Mouse (Mus musculus): ENCODE data around the gene Srpk2. TPM values are rescaled to one million over a fixed set of nuclear protein-coding genes. Genes with fewer than 3 reads are reported as not detected.

Srpk2 gene
- polyA plus RNA-seq, 1 experiment = 71.2 TPM

DNA sequence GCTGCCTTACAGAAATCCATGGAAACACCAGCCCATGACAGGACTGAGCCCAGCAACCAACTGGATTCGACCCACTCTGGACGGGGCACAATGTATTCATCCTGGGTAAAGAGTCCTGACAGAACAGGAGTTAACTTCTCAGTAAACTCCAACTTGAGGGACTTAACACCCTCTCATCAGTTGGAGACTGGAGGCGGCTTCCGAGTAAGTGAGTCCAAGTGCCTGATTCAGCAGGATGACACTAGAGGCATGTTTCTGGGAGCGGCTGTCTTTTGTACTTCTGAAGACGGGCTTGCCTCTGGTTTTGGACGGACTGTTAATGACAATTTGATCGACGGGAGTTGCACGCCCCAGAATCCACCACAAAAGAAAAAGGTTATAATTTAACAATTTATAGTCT, 186.5 kb downstream of the Srpk2 start:
- H3K4me1 ChIP-seq (ENCODE audit: control insufficient read depth, insufficient read depth, low read length) = peaks cover 2% of the 10 kb centered on the region
- no peaks in the 10 kb centered on the region for H3K9me3 ChIP-seq (replicated peaks; ENCODE audit: control insufficient read depth, insufficient read depth, low read length, poor library complexity, severe bottlenecking)
- H3K4me3 ChIP-seq (ENCODE audit: low read depth, low read length) = no peak overlapping the region
- no peak overlapping the region for H3K9ac ChIP-seq (ENCODE audit: low read depth, poor library complexity, severe bottlenecking)
- no peaks in the 10 kb centered on the region for H3K27me3 ChIP-seq (ENCODE audit: control insufficient read depth, insufficient read depth, low read length, poor library complexity, severe bottlenecking)
- H3K27ac ChIP-seq (ENCODE audit: insufficient read depth, low read length) = no peak overlapping the region
- no peak for TF ChIP-seq EP300 (IDR thresholded peaks at IDR 0.05; ENCODE audit: insufficient read depth, low read depth, low read length)
- TF ChIP-seq POLR2A (IDR thresholded peaks at IDR 0.05; ENCODE audit: insufficient read depth, low read length) = no peak
- TF ChIP-seq CTCF (IDR thresholded peaks at IDR 0.05; ENCODE audit: low read depth, low read length) = no peak
- peaks cover 22% of the 10 kb centered on the region for H3K36me3 ChIP-seq (ENCODE audit: control insufficient read depth, insufficient read depth, low read length, poor library complexity, severe bottlenecking)

GRCm38 (mm10) chr5:23496933-23497332, 187.5 kb downstream of the Srpk2 start:
- no peak overlapping the region for H3K9ac ChIP-seq (ENCODE audit: low read depth, poor library complexity, severe bottlenecking)
- TF ChIP-seq EP300 (IDR thresholded peaks at IDR 0.05; ENCODE audit: insufficient read depth, low read depth, low read length) (no peak), POLR2A (IDR thresholded peaks at IDR 0.05; ENCODE audit: insufficient read depth, low read length) (no peak), CTCF (IDR thresholded peaks at IDR 0.05; ENCODE audit: low read depth, low read length) (no peak)
- H3K9me3 ChIP-seq (replicated peaks; ENCODE audit: control insufficient read depth, insufficient read depth, low read length, poor library complexity, severe bottlenecking) = no peaks in the 10 kb centered on the region
- no peaks in the 10 kb centered on the region for H3K27me3 ChIP-seq (ENCODE audit: control insufficient read depth, insufficient read depth, low read length, poor library complexity, severe bottlenecking)
- no peak overlapping the region for H3K4me3 ChIP-seq (ENCODE audit: low read depth, low read length)
- no peak overlapping the region for H3K27ac ChIP-seq (ENCODE audit: insufficient read depth, low read length)
- H3K4me1 ChIP-seq (ENCODE audit: control insufficient read depth, insufficient read depth, low read length) = peaks cover 2% of the 10 kb centered on the region
- H3K36me3 ChIP-seq (ENCODE audit: control insufficient read depth, insufficient read depth, low read length, poor library complexity, severe bottlenecking) = peaks cover 26% of the 10 kb centered on the region

DNA sequence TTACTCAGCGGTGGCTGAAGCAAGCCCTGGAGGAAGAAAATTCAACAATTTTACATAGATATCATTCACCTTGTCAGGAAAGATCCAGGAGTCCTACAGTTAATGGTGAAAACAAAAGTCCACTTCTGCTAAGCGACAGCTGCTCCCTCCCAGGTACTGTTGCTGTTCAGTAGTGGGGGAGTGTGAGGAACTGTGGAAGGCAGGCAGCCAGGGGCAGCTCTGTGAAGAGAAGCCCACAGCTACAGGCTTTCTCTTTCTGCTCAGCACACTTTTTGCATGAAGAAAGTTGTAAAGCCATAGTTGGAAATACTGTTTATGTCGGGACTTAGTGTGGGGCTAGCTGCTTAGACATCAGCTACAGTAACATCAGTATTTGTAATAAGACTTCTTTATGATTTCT, 188.0 kb downstream of the Srpk2 start:
- H3K9ac ChIP-seq (ENCODE audit: low read depth, poor library complexity, severe bottlenecking) = no peak overlapping the region
- H3K9me3 ChIP-seq (replicated peaks; ENCODE audit: control insufficient read depth, insufficient read depth, low read length, poor library complexity, severe bottlenecking) = no peaks in the 10 kb centered on the region
- H3K27me3 ChIP-seq (ENCODE audit: control insufficient read depth, insufficient read depth, low read length, poor library complexity, severe bottlenecking) = no peaks in the 10 kb centered on the region
- H3K27ac ChIP-seq (ENCODE audit: insufficient read depth, low read length) = no peak overlapping the region
- H3K4me1 ChIP-seq (ENCODE audit: control insufficient read depth, insufficient read depth, low read length) = peaks cover 2% of the 10 kb centered on the region
- H3K4me3 ChIP-seq (ENCODE audit: low read depth, low read length) = no peak overlapping the region
- TF ChIP-seq POLR2A (IDR thresholded peaks at IDR 0.05; ENCODE audit: insufficient read depth, low read length) (no peak), EP300 (IDR thresholded peaks at IDR 0.05; ENCODE audit: insufficient read depth, low read depth, low read length) (no peak), CTCF (IDR thresholded peaks at IDR 0.05; ENCODE audit: low read depth, low read length) (no peak)
- H3K36me3 ChIP-seq (ENCODE audit: control insufficient read depth, insufficient read depth, low read length, poor library complexity, severe bottlenecking) = peaks cover 25% of the 10 kb centered on the region

DNA sequence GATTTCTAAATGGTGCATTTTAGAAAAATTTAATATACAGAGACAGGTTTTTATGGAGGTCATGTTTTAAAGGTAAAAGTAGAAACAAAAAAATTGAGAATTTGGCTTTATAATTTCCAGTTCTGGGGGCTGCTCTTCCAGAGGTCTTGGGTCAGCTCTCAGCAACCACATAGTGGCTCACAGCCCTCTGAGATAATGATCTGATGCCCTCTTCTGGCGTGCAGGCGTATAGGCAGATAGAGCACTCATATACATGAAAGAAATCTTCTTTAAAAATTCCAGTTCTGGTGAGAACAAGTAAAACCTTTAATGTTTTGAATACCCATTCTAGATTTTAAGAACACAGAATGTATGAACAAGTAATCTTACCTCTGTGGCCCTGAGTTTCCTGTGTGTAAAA, 193.6 kb downstream of the Srpk2 start:
- no peaks in the 10 kb centered on the region for H3K27me3 ChIP-seq (ENCODE audit: control insufficient read depth, insufficient read depth, low read length, poor library complexity, severe bottlenecking)
- no peak overlapping the region for H3K27ac ChIP-seq (ENCODE audit: insufficient read depth, low read length)
- no peaks in the 10 kb centered on the region for H3K4me1 ChIP-seq (ENCODE audit: control insufficient read depth, insufficient read depth, low read length)
- peak; percentile 40 for TF ChIP-seq CTCF (IDR thresholded peaks at IDR 0.05; ENCODE audit: low read depth, low read length)
- no peak for TF ChIP-seq POLR2A (IDR thresholded peaks at IDR 0.05; ENCODE audit: insufficient read depth, low read length)
- H3K36me3 ChIP-seq (ENCODE audit: control insufficient read depth, insufficient read depth, low read length, poor library complexity, severe bottlenecking) = peaks cover 10% of the 10 kb centered on the region
- H3K4me3 ChIP-seq (ENCODE audit: low read depth, low read length) = no peak overlapping the region
- no peak overlapping the region for H3K9ac ChIP-seq (ENCODE audit: low read depth, poor library complexity, severe bottlenecking)
- H3K9me3 ChIP-seq (replicated peaks; ENCODE audit: control insufficient read depth, insufficient read depth, low read length, poor library complexity, severe bottlenecking) = no peaks in the 10 kb centered on the region

DNA sequence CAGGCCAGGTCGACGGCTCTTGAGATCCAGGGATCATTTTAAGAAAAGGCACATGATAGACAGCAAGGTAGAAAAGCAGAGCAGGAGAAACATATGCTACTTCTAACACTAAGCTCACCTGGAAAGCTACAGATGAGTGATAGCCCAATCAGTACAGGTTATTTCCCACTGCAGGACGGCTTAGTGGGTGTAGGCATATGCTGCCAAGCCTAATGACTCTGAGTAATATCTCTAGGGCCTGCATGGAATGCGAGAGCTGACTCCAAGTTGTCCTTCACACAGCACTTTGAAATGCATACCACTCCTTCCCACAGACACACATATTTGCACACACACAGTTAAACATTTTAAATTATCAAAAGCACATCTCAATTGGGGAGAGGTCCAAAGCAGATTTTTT, 195.2 kb downstream of the Srpk2 start:
- TF ChIP-seq POLR2A (IDR thresholded peaks at IDR 0.05; ENCODE audit: insufficient read depth, low read length) (no peak), EP300 (IDR thresholded peaks at IDR 0.05; ENCODE audit: insufficient read depth, low read depth, low read length) (no peak), CTCF (IDR thresholded peaks at IDR 0.05; ENCODE audit: low read depth, low read length) (no peak)
- Histone ChIP-seq H3K36me3 (ENCODE audit: control insufficient read depth, insufficient read depth, low read length, poor library complexity, severe bottlenecking) (peaks cover 13% of the 10 kb centered on the region), H3K27me3 (ENCODE audit: control insufficient read depth, insufficient read depth, low read length, poor library complexity, severe bottlenecking) (no peaks in the 10 kb centered on the region), H3K9ac (ENCODE audit: low read depth, poor library complexity, severe bottlenecking) (no peak overlapping the region), H3K4me1 (ENCODE audit: control insufficient read depth, insufficient read depth, low read length) (no peaks in the 10 kb centered on the region), H3K4me3 (ENCODE audit: low read depth, low read length) (no peak overlapping the region), H3K27ac (ENCODE audit: insufficient read depth, low read length) (no peak overlapping the region), H3K9me3 (replicated peaks; ENCODE audit: control insufficient read depth, insufficient read depth, low read length, poor library complexity, severe bottlenecking) (no peaks in the 10 kb centered on the region)

GRCm38 (mm10) chr5:23483811-23484210, 200.6 kb downstream of the Srpk2 start:
- Histone ChIP-seq H3K9me3 (replicated peaks; ENCODE audit: control insufficient read depth, insufficient read depth, low read length, poor library complexity, severe bottlenecking) (no peaks in the 10 kb centered on the region), H3K27ac (ENCODE audit: insufficient read depth, low read length) (no peak overlapping the region), H3K9ac (ENCODE audit: low read depth, poor library complexity, severe bottlenecking) (no peak overlapping the region), H3K4me3 (ENCODE audit: low read depth, low read length) (no peak overlapping the region), H3K4me1 (ENCODE audit: control insufficient read depth, insufficient read depth, low read length) (no peaks in the 10 kb centered on the region), H3K36me3 (ENCODE audit: control insufficient read depth, insufficient read depth, low read length, poor library complexity, severe bottlenecking) (peaks cover 12% of the 10 kb centered on the region), H3K27me3 (ENCODE audit: control insufficient read depth, insufficient read depth, low read length, poor library complexity, severe bottlenecking) (no peaks in the 10 kb centered on the region)
- TF ChIP-seq EP300 (IDR thresholded peaks at IDR 0.05; ENCODE audit: insufficient read depth, low read depth, low read length) (no peak), CTCF (IDR thresholded peaks at IDR 0.05; ENCODE audit: low read depth, low read length) (no peak), POLR2A (IDR thresholded peaks at IDR 0.05; ENCODE audit: insufficient read depth, low read length) (no peak)

All from ES-Bruce4 (cell line).